Mouse (Mus musculus) thymus, postnatal 0 days (tissue): ENCODE measurements at regions not wholly inside any gene's neighbourhood (a gene's known extent, or its start where the extent isn't known, plus 50 kb on each side); places are given as distances from the start of the nearest gene placed in this dataset.
A peak's percentile ranks its signal among the peaks of the same experiment; 100 is the strongest.

Source experiments
- DNase-seq: peaks from one replicate; pipeline ENCODE4 v3.0.0-alpha.2; 2015; ENCODE audit warnings: low spot score

GRCm38 (mm10) chr12:26071610-26072009 lies 343.4 kb downstream of the Rnf144a start:
- DNase-seq: peak; percentile 61

GRCm38 (mm10) chr12:26068685-26069008 lies 346.4 kb downstream of the Rnf144a start:
- DNase-seq: no peak

GRCm38 (mm10) chr12:26067866-26068684 lies 347.0 kb downstream of the Rnf144a start:
- DNase-seq: peak; percentile 50

- no peak for DNase-seq
Measured at GRCm38 (mm10) chr12:26060378-26060777, 354.7 kb downstream of the Rnf144a start.

GRCm38 (mm10) chr12:26059090-26059489 lies 356.0 kb downstream of the Rnf144a start:
- DNase-seq: no peak

GRCm38 (mm10) chr12:26057491-26058054 lies 357.5 kb downstream of the Rnf144a start:
- no peak for DNase-seq

GRCm38 (mm10) chr12:26046991-26047390 lies 368.1 kb downstream of the Rnf144a start:
- no peak for DNase-seq

GRCm38 (mm10) chr12:26045321-26045720 lies 369.7 kb downstream of the Rnf144a start:
- DNase-seq: no peak

GRCm38 (mm10) chr12:26012951-26013350 lies 402.1 kb downstream of the Rnf144a start:
- DNase-seq: no peak

GRCm38 (mm10) chr12:25994063-25994462 lies 421.0 kb downstream of the Rnf144a start:
- DNase-seq: no peak

- DNase-seq: no peak
Measured at GRCm38 (mm10) chr12:25991801-25992525, 423.1 kb downstream of the Rnf144a start.

GRCm38 (mm10) chr12:25982545-25982944 lies 432.5 kb downstream of the Rnf144a start:
- no peak for DNase-seq

GRCm38 (mm10) chr12:25978335-25978734 lies 436.7 kb downstream of the Rnf144a start:
- no peak for DNase-seq

GRCm38 (mm10) chr12:25958584-25958983 lies 456.5 kb downstream of the Rnf144a start:
- no peak for DNase-seq

GRCm38 (mm10) chr12:25957547-25957946 lies 457.5 kb downstream of the Rnf144a start:
- no peak for DNase-seq

- DNase-seq: no peak
Measured at GRCm38 (mm10) chr12:25947107-25947506, 467.9 kb downstream of the Rnf144a start.

- no peak for DNase-seq
Measured at GRCm38 (mm10) chr12:25946121-25946520, 468.9 kb downstream of the Rnf144a start.

- no peak for DNase-seq
Measured at GRCm38 (mm10) chr12:25938856-25939255, 476.2 kb downstream of the Rnf144a start.

GRCm38 (mm10) chr12:25934946-25935345 lies 480.1 kb downstream of the Rnf144a start:
- DNase-seq: no peak

GRCm38 (mm10) chr12:25934526-25934925 lies 480.5 kb downstream of the Rnf144a start:
- no peak for DNase-seq

GRCm38 (mm10) chr12:25926367-25926766 lies 488.7 kb downstream of the Rnf144a start:
- no peak for DNase-seq

- no peak for DNase-seq
Measured at GRCm38 (mm10) chr12:25924526-25924925, 490.5 kb downstream of the Rnf144a start.
